Mouse (Mus musculus) cerebellum, adult 8-10 months (tissue): ENCODE results near the gene Mup17.
"Not testable (repeated sequence)": the region's sequence is repeated elsewhere in the genome, so short reads cannot be mapped to it uniquely, and the experiment has no call there.

Source experiments
- DNase-seq: peaks from one replicate; pipeline ENCODE4 v3.0.0; 2022

The Mup17 gene

GRCm38 (mm10) chr4:61595771-61596170 is at the start of gene Mup17:
Gene Mup17 (minus strand): TSS chr4:61595871.
- not testable (repeated sequence) for DNase-seq

- not testable (repeated sequence) for DNase-seq
These were observed 24.1 kb downstream of the Mup17 start for GRCm38 (mm10) chr4:61571561-61571960.

GRCm38 (mm10) chr4:61555887-61556286 is 39.8 kb downstream of the Mup17 start:
- not testable (repeated sequence) for DNase-seq
